Mouse (Mus musculus) A20 (cell line): ENCODE measurements around the gene Sephs1.

Source experiments
- DNase-seq: peaks from one replicate; pipeline ENCODE4 v3.0.0-alpha.2; 2011; ENCODE audit warnings: low read depth, low spot score

Sephs1 gene

DNA sequence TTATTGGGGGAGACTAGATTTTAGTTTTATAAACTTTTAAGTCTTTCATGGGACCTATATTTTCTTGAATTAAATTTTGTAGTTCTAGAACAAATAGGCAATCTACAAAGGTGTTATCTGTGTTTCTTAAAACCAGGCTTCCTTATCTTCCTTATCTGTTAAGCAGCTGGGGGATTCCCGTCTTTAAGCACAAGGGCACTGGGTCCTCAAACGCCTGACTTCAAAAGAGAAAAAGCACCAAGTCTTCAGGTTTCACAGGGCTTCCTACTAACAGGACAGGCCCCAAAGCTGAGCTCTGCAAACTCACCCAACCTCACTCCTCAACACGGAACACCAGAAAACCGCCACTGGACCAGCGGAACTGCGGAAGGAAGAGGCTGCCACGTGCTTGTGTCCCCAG lies 26.6 kb downstream of the Sephs1 start:
- DNase-seq: no peak

DNA sequence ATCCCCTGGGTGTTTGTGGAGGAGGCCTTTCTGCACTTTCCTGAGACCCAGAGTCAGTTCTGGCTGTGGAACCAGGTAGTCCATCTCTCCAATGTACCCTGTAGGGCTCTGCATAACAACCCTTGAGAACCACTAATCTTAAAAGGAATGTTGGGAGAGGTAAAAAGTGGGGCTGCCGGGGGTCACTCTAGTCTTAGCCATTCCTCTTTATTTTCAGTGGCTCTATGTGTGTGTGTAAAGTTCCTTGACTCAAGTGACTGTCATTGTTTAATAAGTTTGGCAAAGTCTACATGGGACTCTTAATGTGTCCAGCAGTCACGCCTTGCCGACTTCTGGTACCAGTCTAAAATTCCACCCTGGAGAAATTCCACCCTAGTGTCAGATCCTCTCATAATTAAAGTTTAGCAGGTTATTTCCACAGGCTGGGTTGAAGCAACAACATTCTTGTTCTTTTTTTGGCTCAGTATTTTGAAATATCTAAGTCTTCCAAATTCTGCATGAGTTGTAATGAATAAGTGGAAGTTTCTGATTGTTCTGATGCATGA lies 27.5 kb downstream of the Sephs1 start:
- no peak for DNase-seq

DNA sequence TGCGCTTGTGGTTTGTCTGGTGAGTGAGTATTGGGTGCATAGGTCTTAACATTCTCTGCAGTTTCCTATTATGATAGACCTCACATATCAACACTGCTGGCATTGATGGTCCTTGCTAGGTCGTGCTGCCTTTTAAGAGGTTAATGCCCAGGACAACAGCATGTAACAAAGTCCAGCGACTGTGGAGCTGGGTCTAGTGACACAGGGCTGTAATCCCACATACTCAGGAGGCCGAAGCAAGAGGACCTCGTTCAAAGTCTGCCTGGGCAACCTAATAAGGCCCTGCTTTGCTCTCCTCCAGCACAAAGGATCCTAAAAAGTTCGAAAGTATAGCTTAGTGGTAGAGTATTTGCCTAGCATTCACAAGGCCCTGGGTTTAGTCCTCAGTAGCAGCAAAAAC lies 28.5 kb downstream of the Sephs1 start:
- no peak for DNase-seq

DNA sequence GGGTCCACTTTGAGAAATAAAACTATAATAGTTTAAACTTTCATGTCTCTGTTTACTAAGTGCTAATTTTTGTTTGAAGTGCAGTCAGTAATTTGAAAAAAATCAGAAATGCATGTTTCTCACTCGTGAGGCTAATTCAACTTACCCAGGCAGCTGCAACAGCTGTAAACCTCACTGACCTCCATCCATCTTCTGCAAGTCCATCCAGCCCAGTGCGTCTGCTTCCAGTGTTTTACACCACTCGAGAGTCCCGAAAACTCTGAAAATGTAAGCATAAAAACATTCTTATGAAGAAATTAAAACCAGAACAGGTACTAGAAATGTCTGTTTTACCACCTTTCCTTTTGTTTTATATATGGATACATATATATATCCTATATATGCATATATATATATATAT lies 29.2 kb downstream of the Sephs1 start:
- no peak for DNase-seq

DNA sequence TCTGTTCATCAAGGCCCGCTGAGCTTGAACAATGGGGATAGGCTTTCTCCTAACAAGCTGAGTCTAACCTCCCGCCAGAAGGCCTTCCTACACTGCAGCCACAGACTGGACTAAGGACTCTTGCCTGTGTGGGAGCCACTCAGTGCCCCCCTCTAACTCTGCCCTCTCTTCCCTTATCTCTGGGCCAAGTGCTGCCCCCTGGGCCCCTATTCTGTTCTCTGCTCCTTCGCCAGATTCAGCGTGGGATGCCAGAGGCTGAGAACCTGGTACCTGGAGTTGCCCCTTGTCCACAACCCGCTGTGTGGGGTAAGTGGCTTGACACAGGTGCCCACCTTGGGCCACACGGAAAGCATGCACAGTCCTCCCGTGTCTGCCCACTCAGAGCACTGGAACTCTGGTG lies 32.6 kb downstream of the Sephs1 start:
- DNase-seq: no peak

DNA sequence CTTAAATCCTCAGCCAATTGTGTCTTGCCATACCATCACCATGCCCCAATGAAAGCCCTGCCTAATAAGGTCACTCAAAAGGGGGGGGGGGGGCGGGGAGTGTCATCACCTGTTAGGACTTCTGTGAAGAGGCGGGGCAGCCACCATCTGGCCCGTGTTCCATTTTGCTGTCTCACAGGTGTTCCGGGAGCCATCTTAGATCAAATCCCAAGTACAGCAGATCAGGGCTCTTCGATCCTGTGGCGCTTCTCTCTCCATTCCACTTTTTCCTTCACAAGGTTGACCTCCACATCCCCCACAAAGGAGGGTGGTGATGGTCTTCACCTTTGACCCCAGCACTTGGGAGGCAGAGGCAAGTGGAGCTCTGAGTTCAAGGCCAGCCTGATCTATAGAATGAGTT lies 34.7 kb downstream of the Sephs1 start:
- DNase-seq: peak; percentile 30

DNA sequence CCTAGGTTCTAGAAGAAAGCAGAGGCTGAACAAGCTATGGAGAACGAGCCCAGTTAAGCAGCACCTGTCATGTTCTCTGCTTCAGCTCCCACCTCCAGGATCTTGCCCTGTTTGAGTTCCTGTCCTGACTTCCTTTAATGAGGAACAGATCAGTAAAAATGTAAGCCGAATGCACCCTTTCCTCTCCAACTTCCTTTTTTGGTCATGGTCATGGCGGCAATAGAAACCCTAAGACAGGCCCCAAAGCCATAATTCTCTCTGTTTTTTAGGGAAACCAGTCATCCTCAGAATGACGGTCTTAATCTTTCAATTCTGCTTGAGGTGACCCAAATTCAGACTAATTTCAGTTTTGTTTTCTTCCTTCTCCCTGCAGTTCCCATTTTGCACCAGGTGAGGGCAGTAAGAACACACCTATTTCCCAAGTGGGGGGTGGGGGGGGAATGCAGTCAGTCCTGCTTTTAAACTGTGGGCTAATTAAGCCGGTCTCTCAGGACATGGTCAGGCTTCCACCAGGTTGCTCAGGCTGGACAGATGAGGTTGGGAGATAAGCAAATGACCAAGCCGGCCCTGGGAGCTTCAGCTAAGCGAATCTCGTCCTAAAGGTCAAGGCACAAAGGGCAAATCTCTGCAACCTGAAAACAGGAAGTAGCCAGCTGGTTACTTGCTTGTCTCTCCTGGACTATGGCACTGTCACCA lies 36.1 kb downstream of the Sephs1 start:
- DNase-seq: peak; percentile 94

DNA sequence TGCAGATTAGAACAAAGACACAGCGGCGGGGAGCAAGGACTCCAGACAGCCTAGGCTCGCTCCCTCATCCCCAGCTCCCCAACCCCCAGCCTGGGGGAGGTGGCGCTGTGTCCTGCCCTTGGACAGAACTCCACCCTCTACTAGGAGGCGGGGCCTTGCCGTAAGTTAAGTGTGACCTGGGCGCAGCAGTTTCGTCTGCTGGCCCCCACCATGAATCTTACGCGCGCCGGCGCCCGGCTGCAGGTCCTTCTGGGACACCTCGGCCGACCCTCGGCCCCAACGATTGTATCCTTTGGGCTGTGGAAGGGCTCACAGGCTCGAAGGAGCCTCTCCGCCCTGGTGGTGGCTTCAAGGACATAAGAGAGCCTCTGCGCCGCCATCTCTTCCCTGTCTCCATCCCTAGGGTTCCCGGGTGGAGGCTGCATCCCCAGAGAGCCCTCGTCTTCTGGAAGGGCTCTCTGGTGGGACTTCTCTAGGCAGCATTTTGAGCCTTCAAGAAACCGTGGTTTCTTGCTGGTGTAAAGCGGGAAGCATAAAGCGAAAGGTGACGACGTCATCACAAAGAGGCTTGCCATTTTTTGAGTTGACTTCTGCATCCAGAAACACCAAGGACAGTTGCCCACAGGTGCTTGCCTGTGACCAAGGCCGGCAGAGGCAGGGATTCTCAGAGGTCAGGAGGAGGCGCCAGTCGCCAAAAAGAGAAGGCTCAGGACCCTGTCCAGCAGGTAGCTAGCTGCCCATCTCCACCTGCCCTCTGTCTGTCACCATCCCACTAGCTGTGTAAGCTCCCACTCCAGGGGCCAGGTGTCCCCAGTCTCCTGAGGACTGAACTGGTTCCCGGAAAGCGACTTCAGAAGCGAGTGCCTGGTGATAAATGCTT lies 37.7 kb downstream of the Sephs1 start, which contains the start of gene Phyh:
Phyh (plus strand) TSS at position 160 of the 880 bp plus-strand sequence.
- peak; percentile 94 for DNase-seq

DNA sequence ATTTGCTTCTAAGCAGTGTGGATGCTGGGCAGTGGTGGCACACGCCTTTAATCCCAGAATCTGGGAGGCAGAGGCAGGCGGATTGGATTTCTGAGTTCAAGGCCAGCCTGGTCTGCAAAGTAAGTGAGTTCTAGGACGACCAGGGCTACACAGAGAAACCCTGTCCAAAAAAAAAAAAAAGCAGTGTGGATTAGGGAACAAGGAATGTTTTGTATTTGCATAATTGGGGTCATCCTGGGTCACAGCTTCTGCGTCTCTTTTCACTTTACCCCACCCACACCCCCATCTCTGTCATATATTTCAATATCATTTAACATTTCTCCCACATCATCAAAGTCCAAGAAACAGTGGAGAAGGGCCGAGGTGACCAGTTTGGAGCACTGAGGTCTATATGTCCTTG lies 39.7 kb downstream of the Sephs1 start:
- DNase-seq: no peak

DNA sequence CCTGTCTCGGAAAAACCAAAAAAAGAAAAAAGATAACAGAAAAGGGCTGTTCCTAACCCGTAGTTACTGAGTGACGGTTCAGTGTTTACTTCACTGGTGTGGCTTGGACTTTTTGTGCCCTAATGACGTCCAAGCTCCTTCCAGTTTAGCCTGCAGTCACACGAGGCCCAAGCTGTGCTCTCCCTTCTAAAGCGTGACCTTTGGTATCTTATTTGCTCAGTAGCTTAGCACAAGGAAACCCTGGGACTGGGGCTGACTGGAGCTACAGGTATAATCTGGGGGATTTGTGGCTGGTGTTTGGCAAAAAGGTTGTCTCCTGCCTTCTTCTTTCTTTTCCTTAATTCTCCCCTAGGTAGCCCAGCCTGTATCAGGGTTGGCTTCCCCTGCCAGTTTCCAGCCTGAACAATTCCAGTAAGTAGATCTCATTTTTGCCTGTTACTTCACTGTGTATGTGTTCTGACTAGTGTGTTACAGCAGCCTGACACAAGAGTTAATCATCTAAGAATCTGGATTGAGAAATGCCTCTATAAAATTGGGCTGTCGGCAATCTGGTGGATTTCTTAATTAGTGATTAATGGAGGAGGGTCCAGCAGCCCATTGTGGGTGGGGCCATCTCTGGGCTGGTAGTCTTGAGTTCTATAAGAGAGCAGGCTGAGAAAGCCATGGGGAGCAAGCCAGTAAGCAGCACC lies 41.3 kb downstream of the Sephs1 start:
- no peak for DNase-seq

DNA sequence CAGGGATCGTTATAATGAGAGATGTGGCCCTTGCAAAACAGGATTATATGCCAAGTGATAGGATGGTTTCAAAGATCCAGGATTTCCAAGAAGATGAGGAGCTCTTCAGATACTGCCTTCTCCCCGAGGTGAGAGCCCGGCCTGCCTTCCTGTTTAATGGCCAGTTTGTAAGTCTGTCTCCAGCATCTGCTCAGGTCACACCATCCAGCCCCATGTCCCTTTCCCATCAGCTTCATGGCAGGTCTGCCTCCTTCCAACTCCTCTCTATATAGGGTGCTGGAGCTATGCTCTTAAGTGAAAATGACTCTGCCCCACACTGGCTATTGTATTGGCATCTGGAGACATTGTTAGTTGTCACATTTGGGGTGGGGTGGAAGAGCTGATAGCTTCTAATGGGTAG lies 46.0 kb downstream of the Sephs1 start:
- DNase-seq: no peak

DNA sequence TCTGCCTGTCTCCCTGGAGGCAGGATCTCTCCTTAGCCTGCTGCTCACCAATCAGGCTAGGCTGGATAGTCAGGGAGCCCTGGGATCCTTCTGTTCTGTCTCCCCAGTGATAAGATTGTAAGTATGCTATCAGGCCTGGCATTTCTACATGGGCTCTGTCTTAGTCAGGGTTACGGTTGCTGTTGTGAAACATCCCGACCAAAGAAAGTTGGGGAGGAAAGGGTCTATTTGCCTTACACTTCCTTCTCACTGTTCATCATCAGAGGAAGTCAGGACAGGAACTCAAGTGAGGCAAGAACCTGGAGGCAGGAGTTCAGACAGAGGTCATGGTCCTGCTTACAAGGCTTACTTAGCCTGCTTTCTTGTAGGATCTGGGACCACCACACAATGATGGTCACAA lies 47.9 kb downstream of the Sephs1 start:
- no peak for DNase-seq

DNA sequence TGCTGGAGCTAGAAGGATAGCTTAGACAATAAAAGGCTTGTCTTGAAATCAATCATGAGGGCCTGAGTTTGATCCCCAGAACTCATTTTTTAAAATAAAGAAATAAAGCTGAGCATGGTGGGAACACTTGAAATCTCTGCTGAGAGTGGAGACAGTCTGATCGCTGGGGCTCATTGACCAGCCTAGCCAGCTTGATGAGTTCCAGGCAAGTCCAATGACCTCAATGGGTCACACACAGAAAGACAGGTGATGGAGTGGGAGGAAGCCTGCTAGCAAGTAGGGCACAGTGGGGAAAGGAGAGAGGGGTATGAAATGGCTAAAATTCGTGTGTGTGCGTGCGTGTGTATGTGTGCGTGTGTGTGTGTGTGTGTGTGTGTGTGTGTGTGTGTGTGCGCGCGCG lies 53.2 kb downstream of the Sephs1 start:
- DNase-seq: no peak

DNA sequence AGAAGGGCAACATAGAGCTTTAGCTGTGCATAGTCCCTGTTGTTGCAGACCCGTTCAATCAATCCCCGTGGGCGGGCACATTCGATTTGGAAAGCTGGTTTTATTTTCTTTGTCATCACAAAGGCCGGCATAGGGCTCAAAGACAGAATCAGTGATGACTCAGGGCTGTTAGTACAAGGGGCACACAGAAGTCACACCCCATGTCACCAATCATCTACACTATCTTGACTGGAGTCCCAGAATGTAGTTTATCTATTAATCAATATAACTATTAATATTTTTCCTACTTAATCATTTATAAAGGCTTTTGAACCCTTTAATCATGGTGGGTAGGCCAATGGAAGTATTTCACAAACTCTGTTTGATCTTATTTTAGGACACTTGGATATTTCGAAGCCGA lies 56.6 kb downstream of the Sephs1 start:
- DNase-seq: no peak

DNA sequence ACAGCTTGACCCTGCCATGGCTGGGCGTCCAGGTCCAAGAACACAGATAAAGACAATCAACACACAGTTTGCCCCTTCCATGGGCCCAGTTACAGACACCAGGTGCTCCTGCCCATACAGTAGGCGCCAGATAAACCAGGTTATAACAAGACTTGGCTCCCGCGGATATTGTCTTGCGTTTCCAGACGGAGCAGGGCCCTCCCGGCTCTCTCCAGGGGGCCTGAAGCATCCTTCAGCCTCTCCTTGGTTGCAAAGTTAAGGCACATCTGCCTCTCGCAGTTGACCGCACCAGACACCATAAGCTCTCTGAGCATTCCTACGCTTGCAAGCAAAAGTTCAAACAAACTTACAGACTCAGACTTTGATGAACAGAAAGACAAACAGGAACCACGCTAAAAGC lies 59.5 kb downstream of the Sephs1 start:
- DNase-seq: no peak

DNA sequence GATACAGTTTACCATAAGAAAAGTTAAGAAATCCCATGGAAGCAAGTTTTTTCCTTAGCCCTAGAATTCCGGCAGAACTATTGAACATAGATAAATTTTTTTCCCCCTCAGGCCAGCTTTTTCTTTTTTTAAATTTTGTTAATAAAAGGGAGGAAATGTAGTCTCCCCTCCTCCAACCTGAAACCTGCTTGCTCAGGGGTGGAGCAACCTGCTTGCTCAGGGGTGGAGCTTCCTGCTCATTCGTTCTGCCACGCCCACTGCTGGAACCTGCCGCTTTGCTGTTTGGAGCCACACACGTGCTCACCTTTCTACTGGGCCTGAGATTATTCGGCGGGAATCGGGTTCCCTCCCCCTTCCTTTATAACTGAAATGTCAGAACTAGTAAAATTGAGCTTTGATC lies 68.3 kb downstream of the Sephs1 start:
- peak; percentile 74 for DNase-seq

DNA sequence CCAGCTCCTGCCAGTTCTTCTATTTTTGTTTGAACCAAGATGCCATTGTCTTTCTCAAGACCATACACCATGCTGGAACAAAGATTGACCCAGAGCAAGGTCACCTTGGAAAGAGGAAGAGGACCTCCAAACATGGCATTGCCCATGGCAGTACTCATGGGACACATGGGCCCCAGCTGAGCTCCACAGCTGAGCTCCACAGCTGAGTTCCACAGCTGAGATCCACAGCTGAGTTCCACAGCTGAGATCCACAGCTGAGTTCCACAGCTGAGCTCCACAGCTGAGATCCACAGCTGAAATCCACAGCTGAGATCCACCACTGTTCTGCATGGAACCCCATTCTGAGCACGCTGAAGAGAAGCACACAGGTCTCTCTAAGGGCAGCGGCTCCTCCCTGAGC lies 69.6 kb downstream of the Sephs1 start:
- peak; percentile 55 for DNase-seq

DNA sequence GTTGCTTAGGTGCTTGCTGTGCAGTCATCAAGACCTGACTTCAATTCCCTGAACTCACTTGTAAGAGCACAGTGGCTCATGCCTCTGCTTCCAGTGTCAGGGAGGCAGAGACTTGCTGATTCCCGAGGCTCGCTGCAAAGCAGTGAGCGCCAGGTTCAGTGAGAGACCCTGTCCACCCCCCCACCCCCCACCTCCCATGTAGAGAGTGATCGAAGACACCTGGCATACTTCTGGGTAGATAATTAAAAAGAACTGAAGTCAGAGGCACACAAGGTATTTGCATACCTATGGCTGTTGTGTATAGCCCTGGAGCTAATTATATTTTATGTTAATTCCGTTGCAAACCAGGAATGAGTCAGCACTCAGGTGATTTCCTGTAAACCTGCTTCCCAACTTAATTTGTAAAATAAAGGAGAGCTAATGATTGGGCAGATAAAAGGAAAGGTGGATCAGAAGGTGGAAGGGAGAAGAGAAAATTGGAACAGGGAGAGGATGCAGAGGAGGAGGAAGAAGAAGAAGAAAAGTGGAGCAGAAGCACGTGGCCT lies 72.9 kb downstream of the Sephs1 start:
- DNase-seq: peak; percentile 80

DNA sequence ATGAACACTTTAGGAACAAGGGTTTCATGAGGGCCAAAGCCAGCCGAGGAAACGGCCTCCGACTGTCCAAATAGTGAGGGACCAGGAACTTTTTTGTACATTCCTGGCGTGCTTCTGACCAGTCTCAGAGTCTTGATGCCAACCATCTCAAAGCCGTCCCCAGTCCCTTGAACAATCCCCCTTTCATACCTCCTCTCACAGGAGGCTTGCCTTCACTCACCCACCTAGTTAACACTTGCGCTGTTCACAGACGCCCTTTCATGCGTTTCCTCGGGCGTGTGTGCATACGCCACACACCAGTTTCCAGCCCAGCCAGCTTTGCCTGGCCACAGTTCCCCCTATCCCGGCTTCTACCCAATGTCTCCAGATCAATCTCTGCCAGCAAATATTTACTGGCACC lies 76.7 kb downstream of the Sephs1 start:
- no peak for DNase-seq
